Mouse (Mus musculus): ENCODE results near the gene Arhgap17. TPM values are rescaled to one million over a fixed set of nuclear protein-coding genes. Genes with fewer than 3 reads are reported as not detected.

The Arhgap17 gene
- polyA plus RNA-seq, 1 experiment from 2014 or later: 12.5 TPM

- Histone ChIP-seq H3K9me3 (replicated peaks) (no peaks in the 10 kb centered on the region), H3K4me3 (no peak overlapping the region), H3K4me1 (no peaks in the 10 kb centered on the region), H3K4me2 (no peak overlapping the region), H3K27me3 (no peaks in the 10 kb centered on the region), H3K9ac (no peak overlapping the region), H3K27ac (no peak overlapping the region), H3K36me3 (ENCODE audit: poor library complexity, severe bottlenecking) (0 out of 2 replicates have a peak, but pooled peaks cover 3% of the 10 kb centered on the region)
- no peak for ATAC-seq
- 92% methylated on average over 5 of the region's 5 CpGs for WGBS
Measured at GRCm38 (mm10) chr7:123353879-123354278, 15.8 kb downstream of the Arhgap17 start.

GRCm38 (mm10) chr7:123353081-123353480 is 16.6 kb downstream of the Arhgap17 start:
- Histone ChIP-seq H3K9me3 (replicated peaks) (no peaks in the 10 kb centered on the region), H3K27ac (no peak overlapping the region), H3K36me3 (ENCODE audit: poor library complexity, severe bottlenecking) (0 out of 2 replicates have a peak, but pooled peaks cover 3% of the 10 kb centered on the region), H3K27me3 (no peaks in the 10 kb centered on the region), H3K4me2 (no peak overlapping the region), H3K4me1 (no peaks in the 10 kb centered on the region), H3K9ac (no peak overlapping the region), H3K4me3 (no peak overlapping the region)
- WGBS: 95% methylated on average over 4 of the region's 4 CpGs
- no peak for ATAC-seq

- Histone ChIP-seq H3K4me2 (no peak overlapping the region), H3K27me3 (no peaks in the 10 kb centered on the region), H3K9me3 (replicated peaks) (no peaks in the 10 kb centered on the region), H3K9ac (no peak overlapping the region), H3K4me1 (no peaks in the 10 kb centered on the region), H3K4me3 (no peak overlapping the region), H3K27ac (no peak overlapping the region), H3K36me3 (ENCODE audit: poor library complexity, severe bottlenecking) (no peaks in the 10 kb centered on the region)
- ATAC-seq: no peak
- 77% methylated on average over 2 of the region's 2 CpGs for WGBS
Measured at GRCm38 (mm10) chr7:123350243-123350642, 19.5 kb downstream of the Arhgap17 start.

GRCm38 (mm10) chr7:123349813-123350212 is 19.9 kb downstream of the Arhgap17 start:
- H3K4me2 ChIP-seq: no peak overlapping the region
- no peaks in the 10 kb centered on the region for H3K4me1 ChIP-seq
- 76% methylated on average over 11 of the region's 11 CpGs for WGBS

GRCm38 (mm10) chr7:123346631-123347290 is 23.0 kb downstream of the Arhgap17 start:
- peaks cover 18% of the 10 kb centered on the region for H3K4me1 ChIP-seq
- H3K27ac ChIP-seq: no peak overlapping the region
- WGBS: 85% methylated on average over 7 of the region's 7 CpGs
- no peak for ATAC-seq
- H3K9me3 ChIP-seq (replicated peaks): no peaks in the 10 kb centered on the region
- no peak overlapping the region for H3K4me2 ChIP-seq
- H3K4me3 ChIP-seq: no peak overlapping the region
- no peak overlapping the region for H3K9ac ChIP-seq
- no peaks in the 10 kb centered on the region for H3K36me3 ChIP-seq (ENCODE audit: poor library complexity, severe bottlenecking)
- H3K27me3 ChIP-seq: no peaks in the 10 kb centered on the region

More at GRCm38 (mm10) chr7:123349813-123350212, 19.9 kb downstream of the Arhgap17 start:
- H3K4me3 ChIP-seq: no peak overlapping the region
- no peaks in the 10 kb centered on the region for H3K36me3 ChIP-seq (ENCODE audit: poor library complexity, severe bottlenecking)
- H3K27ac ChIP-seq: no peak overlapping the region
- no peak for ATAC-seq
- H3K9ac ChIP-seq: no peak overlapping the region
- no peaks in the 10 kb centered on the region for H3K9me3 ChIP-seq (replicated peaks)
- no peaks in the 10 kb centered on the region for H3K27me3 ChIP-seq

GRCm38 (mm10) chr7:123345041-123345544 is 24.6 kb downstream of the Arhgap17 start:
- H3K4me1 ChIP-seq: peaks cover 23% of the 10 kb centered on the region

GRCm38 (mm10) chr7:123344079-123344780 is 25.5 kb downstream of the Arhgap17 start:
- H3K4me2 ChIP-seq: no peak overlapping the region
- WGBS: 91% methylated on average over 5 of the region's 5 CpGs

More at GRCm38 (mm10) chr7:123345041-123345544, 24.6 kb downstream of the Arhgap17 start:
- Histone ChIP-seq H3K27me3 (no peaks in the 10 kb centered on the region), H3K36me3 (ENCODE audit: poor library complexity, severe bottlenecking) (no peaks in the 10 kb centered on the region), H3K9me3 (replicated peaks) (no peaks in the 10 kb centered on the region), H3K4me2 (no peak overlapping the region), H3K9ac (no peak overlapping the region), H3K4me3 (no peak overlapping the region), H3K27ac (no peak overlapping the region)
- WGBS: 79% methylated on average over 3 of the region's 3 CpGs
- no peak for ATAC-seq

GRCm38 (mm10) chr7:123341896-123342295 is 27.8 kb downstream of the Arhgap17 start:
- Histone ChIP-seq H3K27me3 (no peaks in the 10 kb centered on the region), H3K9ac (no peak overlapping the region), H3K27ac (no peak overlapping the region), H3K36me3 (ENCODE audit: poor library complexity, severe bottlenecking) (no peaks in the 10 kb centered on the region), H3K9me3 (replicated peaks) (no peaks in the 10 kb centered on the region), H3K4me2 (no peak overlapping the region), H3K4me3 (no peak overlapping the region), H3K4me1 (peaks cover 23% of the 10 kb centered on the region)
- no peak for ATAC-seq
- 49% methylated on average over 5 of the region's 5 CpGs for whole genome bisulfite sequencing

More at GRCm38 (mm10) chr7:123344079-123344780, 25.5 kb downstream of the Arhgap17 start:
- no peak overlapping the region for H3K27ac ChIP-seq
- H3K4me1 ChIP-seq: peaks cover 23% of the 10 kb centered on the region
- H3K36me3 ChIP-seq (ENCODE audit: poor library complexity, severe bottlenecking): no peaks in the 10 kb centered on the region
- ATAC-seq: no peak
- H3K9ac ChIP-seq: no peak overlapping the region
- H3K27me3 ChIP-seq: no peaks in the 10 kb centered on the region
- no peak overlapping the region for H3K4me3 ChIP-seq
- H3K9me3 ChIP-seq (replicated peaks): no peaks in the 10 kb centered on the region

GRCm38 (mm10) chr7:123338351-123338750 is 31.4 kb downstream of the Arhgap17 start:
- 56% methylated on average over 8 of the region's 8 CpGs for WGBS
- H3K9ac ChIP-seq: no peak overlapping the region
- H3K4me2 ChIP-seq: no peak overlapping the region
- H3K27ac ChIP-seq: no peak overlapping the region
- H3K27me3 ChIP-seq: no peaks in the 10 kb centered on the region
- no peaks in the 10 kb centered on the region for H3K36me3 ChIP-seq (ENCODE audit: poor library complexity, severe bottlenecking)
- no peaks in the 10 kb centered on the region for H3K9me3 ChIP-seq (replicated peaks)
- no peak for ATAC-seq
- peaks cover 22% of the 10 kb centered on the region for H3K4me1 ChIP-seq
- H3K4me3 ChIP-seq: no peak overlapping the region

- Histone ChIP-seq H3K27ac (no peak overlapping the region), H3K9ac (no peak overlapping the region), H3K4me2 (no peak overlapping the region), H3K27me3 (no peaks in the 10 kb centered on the region), H3K4me1 (peaks cover 1% of the 10 kb centered on the region), H3K4me3 (no peak overlapping the region), H3K36me3 (ENCODE audit: poor library complexity, severe bottlenecking) (no peaks in the 10 kb centered on the region), H3K9me3 (replicated peaks) (no peaks in the 10 kb centered on the region)
- 61% methylated on average over 1 of the region's 1 CpGs for WGBS
- ATAC-seq: no peak
Measured at GRCm38 (mm10) chr7:123336322-123336721, 33.4 kb downstream of the Arhgap17 start.

GRCm38 (mm10) chr7:123330506-123330905 is 39.2 kb downstream of the Arhgap17 start:
- Histone ChIP-seq H3K9me3 (replicated peaks) (no peaks in the 10 kb centered on the region), H3K9ac (no peak overlapping the region), H3K4me2 (no peak overlapping the region), H3K27ac (no peak overlapping the region), H3K36me3 (ENCODE audit: poor library complexity, severe bottlenecking) (peaks cover 14% of the 10 kb centered on the region; the same call in 1 of the 2 replicates), H3K4me1 (peaks cover 6% of the 10 kb centered on the region; the same call in 1 of the 2 replicates), H3K27me3 (no peaks in the 10 kb centered on the region), H3K4me3 (no peak overlapping the region)
- WGBS: 84% methylated on average over 9 of the region's 9 CpGs
- ATAC-seq: no peak

GRCm38 (mm10) chr7:123327909-123328308 is 41.8 kb downstream of the Arhgap17 start:
- Histone ChIP-seq H3K9me3 (replicated peaks) (no peaks in the 10 kb centered on the region), H3K4me2 (no peak overlapping the region)
- 73% methylated on average over 4 of the region's 4 CpGs for WGBS

More at GRCm38 (mm10) chr7:123327909-123328308, 41.8 kb downstream of the Arhgap17 start:
- ATAC-seq: no peak
- Histone ChIP-seq H3K27ac (no peak overlapping the region), H3K9ac (no peak overlapping the region), H3K4me3 (no peak overlapping the region), H3K4me1 (peaks cover 6% of the 10 kb centered on the region; the same call in 1 of the 2 replicates), H3K36me3 (ENCODE audit: poor library complexity, severe bottlenecking) (peaks cover 34% of the 10 kb centered on the region), H3K27me3 (no peaks in the 10 kb centered on the region)
